Mouse (Mus musculus) gastrocnemius, postnatal 36 days (tissue): Measurements from ENCODE around the gene Cpsf4. TPM values are rescaled to one million over a fixed set of nuclear protein-coding genes. Genes with fewer than 3 reads are reported as not detected.
"Not testable (repeated sequence)": the region's sequence is repeated elsewhere in the genome, so short reads cannot be mapped to it uniquely, and the experiment has no call there.

Experiments used
- DNase-seq, 2 experiments: peaks; one replicate each; pipeline ENCODE4 v3.0.0; 2022
- intact Hi-C: fragments of 180-260 bp; cut with DNase I; formaldehyde crosslinking; loops from one replicate; pipeline ENCODE4 v1.15.1; 2025
- total RNA-seq, 2 experiments: library from RNA; stranded (reverse); gene quantifications; 2 replicates each; pipeline ENCODE4 v1.2.3; 2021

Gene Cpsf4
- total RNA-seq, 2 experiments from 2014 or later, result 7.3 to 8.7 TPM

DNA sequence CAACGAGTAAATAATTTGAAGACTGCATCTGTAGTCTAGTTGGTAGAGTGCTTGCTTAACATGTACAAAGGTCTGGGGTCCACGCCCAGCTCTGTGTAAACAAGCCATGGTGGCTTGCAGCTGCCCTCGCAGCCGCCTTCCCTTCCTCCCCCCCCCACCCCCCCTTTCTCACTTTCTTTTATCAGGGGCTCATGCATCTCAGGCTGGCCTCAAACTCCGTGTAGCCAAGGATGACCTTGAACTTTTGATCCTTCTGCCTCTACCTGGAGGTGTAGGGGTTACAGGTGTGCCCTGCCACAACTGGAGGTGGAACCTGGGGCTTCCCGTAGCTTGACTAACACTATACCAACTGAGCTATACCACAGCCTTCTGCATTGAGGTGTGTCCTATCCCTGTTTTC lies 50.7 kb downstream of the Cpsf4 start:
- no peak for DNase-seq
- intact Hi-C loops, result no loop called here

DNA sequence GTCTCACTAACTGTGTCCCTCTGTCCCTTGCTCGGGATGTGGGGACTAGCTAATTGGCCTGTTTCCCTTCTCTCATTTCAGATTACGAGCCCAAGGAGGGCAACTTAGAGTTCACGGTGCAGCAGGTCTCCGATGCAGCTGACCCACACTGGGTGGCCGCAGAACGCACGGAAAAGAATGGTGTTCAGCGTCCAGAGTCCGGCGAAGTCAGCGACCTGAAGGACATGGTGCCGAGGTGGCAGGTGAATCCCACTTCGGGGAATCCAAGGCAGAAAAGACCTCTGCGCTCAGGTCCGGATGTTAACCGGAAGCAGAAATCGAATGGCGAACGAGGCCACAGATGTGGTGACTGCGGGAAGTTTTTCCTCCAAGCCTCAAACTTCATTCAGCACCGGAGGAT lies 51.2 kb downstream of the Cpsf4 start:
- DNase-seq, result no peak
- intact Hi-C loops, result no loop called here

GRCm38 (mm10) chr5:145218671-145219070 lies 51.7 kb downstream of the Cpsf4 start:
- intact Hi-C loops, result no loop called here
- no peak for DNase-seq

- no peak for DNase-seq
- intact Hi-C loops, result no loop called here
These were observed 53.0 kb downstream of the Cpsf4 start for GRCm38 (mm10) chr5:145219981-145220380.

DNA sequence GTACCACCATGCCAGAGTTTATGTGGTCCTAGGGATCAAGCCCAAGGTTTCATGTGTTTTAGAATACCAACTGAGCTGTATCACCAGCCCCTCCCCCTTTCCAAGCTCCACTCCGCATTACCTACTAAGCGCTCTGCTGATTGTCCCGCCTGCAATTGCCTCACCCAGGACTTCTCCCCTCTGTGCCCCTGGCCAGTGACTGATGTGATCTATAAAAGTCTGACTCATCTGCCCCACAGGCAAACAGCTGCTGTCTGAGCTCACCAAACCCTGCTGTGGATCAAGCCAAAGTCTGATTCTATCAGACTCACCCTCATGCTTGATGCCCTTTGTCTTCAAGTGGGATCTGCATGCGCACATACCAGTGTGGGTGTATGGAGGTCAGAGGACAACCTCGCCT lies 55.8 kb downstream of the Cpsf4 start:
- no peak for DNase-seq
- intact Hi-C loops, result no loop called here

DNA sequence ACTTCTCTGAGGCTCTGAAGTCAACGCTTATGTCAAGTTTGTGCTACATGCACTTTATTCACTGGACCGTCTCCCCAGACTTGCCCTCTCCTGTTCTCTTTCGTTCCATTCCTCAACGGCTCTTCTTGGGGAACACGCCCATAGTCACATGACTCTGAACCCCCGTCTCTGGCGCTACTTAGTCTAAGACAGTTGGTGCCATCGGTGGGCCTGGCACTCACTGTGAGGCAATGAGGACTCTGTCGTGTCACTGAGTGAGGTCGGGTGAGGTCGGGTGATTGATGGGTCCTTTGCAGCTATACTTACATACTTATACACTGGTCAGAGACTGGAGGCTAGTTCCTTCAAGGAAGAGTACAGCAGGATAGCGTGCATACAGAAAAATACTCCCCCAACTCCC lies 56.4 kb downstream of the Cpsf4 start:
- DNase-seq, result no peak
- intact Hi-C loops, result no loop called here

DNA sequence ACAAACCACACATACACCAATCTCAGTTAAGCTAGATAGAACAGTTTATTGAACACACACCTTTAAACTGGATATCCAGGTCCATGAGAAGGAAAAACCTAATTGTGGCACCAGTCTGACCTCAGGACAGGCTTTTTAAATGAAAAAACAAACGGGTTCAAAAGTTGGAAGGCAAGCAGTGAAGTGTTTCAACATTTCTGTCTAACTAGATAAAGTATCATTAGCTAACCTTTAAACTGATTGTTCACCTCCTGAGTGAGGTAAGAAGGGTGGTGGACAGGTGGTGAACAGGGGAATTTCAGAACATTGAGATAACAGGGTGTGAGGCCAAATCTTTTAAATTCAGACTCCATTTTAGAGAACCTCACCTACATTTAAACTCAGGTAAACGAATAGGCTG lies 59.4 kb downstream of the Cpsf4 start:
- DNase-seq, result no peak
- intact Hi-C loops, result no loop called here

- intact Hi-C loops, DNase-seq: not testable (repeated sequence)
These were observed 62.3 kb downstream of the Cpsf4 start for GRCm38 (mm10) chr5:145229283-145229682.

- intact Hi-C loops, result loop anchor here (5.0 kb wide), 1 partner anchor 52 kb away; the partner anchor contains the start of gene Zscan25
- DNase-seq, result no peak
These were observed 63.6 kb downstream of the Cpsf4 start for GRCm38 (mm10) chr5:145230641-145231040.

- intact Hi-C loops, result loop anchor here (5.0 kb wide), 1 partner anchor 51 kb away; the partner anchor contains the start of gene Zscan25
These were observed 64.4 kb downstream of the Cpsf4 start, which contains the start of gene Zfp655 for GRCm38 (mm10) chr5:145231367-145231871. Zfp655 (plus strand) TSS chr5:145231715.

More at GRCm38 (mm10) chr5:145231367-145231871, 64.4 kb downstream of the Cpsf4 start, which contains the start of gene Zfp655:
- peak; percentile 96 to 97 for DNase-seq

Other genes with a start within 250 kb of the Cpsf4 start
- gene Smurf1, start 201.4 kb upstream of the Cpsf4 start, total RNA-seq, result 10 to 100 TPM in 1 of 2 experiments, 1 to 10 TPM in 1; 9.4 to 11.0 TPM
- not detected for gene Gm4871, start 134.5 kb upstream of the Cpsf4 start, total RNA-seq
- not detected for gene 1700018F24Rik, start 124.2 kb upstream of the Cpsf4 start, total RNA-seq
- 10 to 100 TPM; 25.0 to 26.1 TPM for gene Arpc1a, start 83.4 kb upstream of the Cpsf4 start, total RNA-seq
- not detected for gene Kpna7, start 83.2 kb upstream of the Cpsf4 start, total RNA-seq
- gene Arpc1b, start 53.0 kb upstream of the Cpsf4 start, total RNA-seq, result 10 to 100 TPM; 28.3 to 30.4 TPM
- gene Pdap1, start 27.0 kb upstream of the Cpsf4 start, total RNA-seq, result 10 to 100 TPM; 48.3 to 52.2 TPM
- gene Bud31, start 26.9 kb upstream of the Cpsf4 start, total RNA-seq, result 10 to 100 TPM; 44.3 to 47.0 TPM
- 10 to 100 TPM; 11.3 to 12.0 TPM for gene Ptcd1, start 105 bp upstream of the Cpsf4 start, total RNA-seq
- 100 to 1,000 TPM; 691 to 699 TPM for gene Atp5j2, start 24.8 kb downstream of the Cpsf4 start, total RNA-seq
- gene Zkscan14, start 34.7 kb downstream of the Cpsf4 start, total RNA-seq, result 10 to 100 TPM in 1 of 2 experiments, 1 to 10 TPM in 1; 8.5 to 13.0 TPM
- 1 to 10 TPM; 5.4 to 7.5 TPM for gene Zkscan5, start 37.3 kb downstream of the Cpsf4 start, total RNA-seq
- gene Zfp655, start 64.5 kb downstream of the Cpsf4 start, total RNA-seq, result 10 to 100 TPM in 1 of 2 experiments, 1 to 10 TPM in 1; 9.2 to 14.6 TPM
- gene Zscan25, start 113.3 kb downstream of the Cpsf4 start, total RNA-seq, result 1 to 10 TPM; 6.6 to 9.3 TPM
- gene Cyp3a57, start 178.1 kb downstream of the Cpsf4 start, total RNA-seq, result not detected